ENCODE assay signal across 8 mouse cellular contexts in genomic region chr8:70698310-70699109, GRCm38 (mm10). TPM values are rescaled to one million over a fixed set of nuclear protein-coding genes. Genes with fewer than 3 reads are reported as not detected.
DNase-seq lines count a peak whose midpoint lies in the region; ATAC-seq lines count a peak whose summit lies in the region.

TSS of gene Jund (plus strand) at chr8:70698949.

- peak; percentile 87 for ATAC-seq in heart, embryonic 14.5 days (ENCODE audit: insufficient number of reproducible peaks, insufficient read depth, low FRiP score, low read depth)
- peak; percentile 83 for ATAC-seq in liver, embryonic 13.5 days (ENCODE audit: low read depth)
- peak; percentile 90 for ATAC-seq in stomach, embryonic 16.5 days (ENCODE audit: insufficient read depth, low FRiP score)

- H3K27me3 ChIP-seq in heart, embryonic 14.5 days (ENCODE audit: control insufficient read depth, insufficient read depth, low read length), result no peaks in the 10 kb centered on the region
- no peaks in the 10 kb centered on the region for H3K27me3 ChIP-seq in liver, embryonic 13.5 days
- H3K27me3 ChIP-seq in stomach, embryonic 16.5 days (ENCODE audit: control insufficient read depth, insufficient read depth, low read length), result no peaks in the 10 kb centered on the region

- H3K9me3 ChIP-seq in heart, embryonic 14.5 days (ENCODE audit: control insufficient read depth, low read length), result no peaks in the 10 kb centered on the region
- H3K9me3 ChIP-seq in liver, embryonic 13.5 days (replicated peaks), result no peaks in the 10 kb centered on the region
- H3K9me3 ChIP-seq in stomach, embryonic 16.5 days (replicated peaks; ENCODE audit: control insufficient read depth, low read length), result no peaks in the 10 kb centered on the region

- H3K4me3 ChIP-seq in brown adipose tissue, adult 24 weeks (ENCODE audit: insufficient read depth, low read depth, low read length), result peak within 1 kb of the TSS; percentile 100
- H3K4me3 ChIP-seq in heart, embryonic 14.5 days (ENCODE audit: control insufficient read depth in 1 of 2, insufficient read depth in 1 of 2, low read depth in 1 of 2, low read length in 2 of 2), result peak within 1 kb of the TSS; percentile 77 to 79
- H3K4me3 ChIP-seq in liver, embryonic 13.5 days (replicated peaks), result peak within 1 kb of the TSS; percentile 93
- H3K4me3 ChIP-seq in stomach, embryonic 16.5 days (replicated peaks; ENCODE audit: low read length), result peak within 1 kb of the TSS; percentile 99

- under 1% methylated on average over 59 of the region's 69 CpGs for WGBS in heart, embryonic 14.5 days
- 1% methylated on average over 58 of the region's 69 CpGs for WGBS in liver, embryonic 13.5 days (ENCODE audit: insufficient replicate concordance)
- under 1% methylated on average over 66 of the region's 69 CpGs for WGBS in stomach, embryonic 16.5 days

- peak within 1 kb of the TSS; percentile 98 for H3K9ac ChIP-seq in heart, embryonic 14.5 days (ENCODE audit: low read length)
- H3K9ac ChIP-seq in liver, embryonic 13.5 days, result peak within 1 kb of the TSS; percentile 99
- H3K9ac ChIP-seq in stomach, embryonic 16.5 days (ENCODE audit: low read length), result peak within 1 kb of the TSS; percentile 100

- peaks cover 21% of the 10 kb centered on the region for H3K4me1 ChIP-seq in brown adipose tissue, adult 24 weeks (ENCODE audit: control insufficient read depth, insufficient read depth, insufficient read length, low read length)
- peaks cover 34 to 53% of the 10 kb centered on the region in 2 experiments for H3K4me1 ChIP-seq in heart, embryonic 14.5 days (ENCODE audit: control insufficient read depth in 2 of 2, insufficient read depth in 2 of 2, low read length in 2 of 2)
- peaks cover 68% of the 10 kb centered on the region for H3K4me1 ChIP-seq in liver, embryonic 13.5 days (replicated peaks)
- H3K4me1 ChIP-seq in stomach, embryonic 16.5 days (ENCODE audit: control insufficient read depth, insufficient read depth, low read length), result peaks cover 50% of the 10 kb centered on the region

- H3K27ac ChIP-seq in brown adipose tissue, adult 24 weeks (replicated peaks; ENCODE audit: low read depth, low read length), result peak within 1 kb of the TSS; percentile 99
- H3K27ac ChIP-seq in heart, embryonic 14.5 days (replicated peaks in 1 of 2; ENCODE audit: control insufficient read depth in 1 of 2, insufficient read depth in 1 of 2, low read depth in 2 of 2, low read length in 2 of 2), result peak within 1 kb of the TSS; percentile 99 to 100
- H3K27ac ChIP-seq in liver, embryonic 13.5 days, result peak within 1 kb of the TSS; percentile 97
- peak within 1 kb of the TSS; percentile 99 for H3K27ac ChIP-seq in stomach, embryonic 16.5 days (ENCODE audit: low read length)

- H3K4me2 ChIP-seq in heart, embryonic 14.5 days (ENCODE audit: low read length), result peak within 1 kb of the TSS; percentile 85
- peak within 1 kb of the TSS; percentile 98 for H3K4me2 ChIP-seq in liver, embryonic 13.5 days
- H3K4me2 ChIP-seq in stomach, embryonic 16.5 days (ENCODE audit: low read depth, low read length), result peak within 1 kb of the TSS; percentile 72

- peaks cover 24% of the 10 kb centered on the region for H3K36me3 ChIP-seq in heart, embryonic 14.5 days (ENCODE audit: control insufficient read depth, insufficient read depth, low read length)
- no peaks in the 10 kb centered on the region for H3K36me3 ChIP-seq in liver, embryonic 13.5 days
- 0 out of 2 replicates have a peak, but pooled peaks cover 5% of the 10 kb centered on the region for H3K36me3 ChIP-seq in stomach, embryonic 16.5 days (ENCODE audit: control insufficient read depth, insufficient read depth, low read length)

- peak; percentile 100 for DNase-seq in CD4-positive, CD25-positive, alpha-beta regulatory T cell, adult 2 months (ENCODE audit: low read depth, low spot score)
- peak; percentile 95 for DNase-seq in fibroblast of lung, adult 2 months (ENCODE audit: low read depth)
- peak; percentile 99 for DNase-seq in kidney, postnatal 14 days
- peak; percentile 98 for DNase-seq in liver, embryonic 13.5 days
- peak; percentile 100 for DNase-seq in neural tube, embryonic 10.5 days (ENCODE audit: extremely low spot score, low spot score)

RNA-seq across cellular contexts. Expression of gene Jund, which starts in this region (rescaled TPM):
- 106 and 111 TPM in 2 replicates for polyA plus RNA-seq in brown adipose tissue, adult 24 weeks (2012; ENCODE audit: insufficient read depth, insufficient read length, missing spikeins)
- polyA plus RNA-seq in heart, embryonic 14.5 days (2014; fragmentation: Nextera tagmentation; extraction: Ambion mirVana), result 122 and 137 TPM in 2 replicates
- polyA plus RNA-seq in liver, embryonic 13.5 days (2015; fragmentation: Nextera tagmentation; extraction: Ambion mirVana), result 17.9 and 22.0 TPM in 2 replicates
- polyA plus RNA-seq in stomach, embryonic 16.5 days (2015; fragmentation: Nextera tagmentation; extraction: Ambion mirVana), result 22.5 and 30.0 TPM in 2 replicates

Comparison
In these comparisons a context has a peak if more than half of its experiments do, and no peak if none do; other contexts are left out.
1. Peak in every context shown above with its lines: DNase-seq, ATAC-seq, H3K4me3 ChIP-seq and H3K27ac ChIP-seq.